Mouse (Mus musculus) hindlimb bud, embryonic 11.5 days (tissue): Measurements from ENCODE around the gene Abi1.
"Not testable (repeated sequence)": the region's sequence is repeated elsewhere in the genome, so short reads cannot be mapped to it uniquely, and the experiment has no call there.

Experiments used
- DNase-seq: peaks from one replicate; pipeline ENCODE4 v3.0.0-alpha.2; 2012; ENCODE audit warnings: low read depth, low spot score; ENCODE audit errors: extremely low spot score

Gene Abi1

DNA sequence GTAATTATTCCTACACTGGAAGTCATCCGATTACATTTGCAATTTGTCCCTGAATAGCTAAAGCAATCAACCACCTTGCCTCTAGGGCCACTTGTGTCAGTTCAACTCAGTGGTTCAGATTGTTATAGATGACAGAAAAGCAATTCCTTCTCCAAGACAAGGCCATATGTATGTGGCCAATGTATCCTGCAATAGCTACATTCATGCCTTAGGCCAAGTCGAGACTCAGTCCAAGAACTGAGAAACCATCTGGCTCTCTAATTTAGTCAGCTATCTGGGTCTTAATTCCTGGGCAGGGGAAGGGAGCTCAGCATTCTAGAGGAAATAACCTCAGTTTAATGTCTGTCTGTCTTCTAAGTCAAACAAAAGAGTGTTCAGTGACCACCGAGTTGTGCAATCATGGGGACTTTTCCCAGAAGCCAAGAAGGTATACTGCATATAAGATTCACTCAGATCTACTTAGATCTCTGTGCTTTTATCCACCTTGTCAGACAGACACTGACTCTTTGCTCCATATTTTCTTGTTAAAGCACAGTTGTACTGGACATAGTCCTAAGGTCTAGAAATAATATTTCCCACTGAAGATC is 62.6 kb downstream of the Abi1 start:
- DNase-seq = no peak

DNA sequence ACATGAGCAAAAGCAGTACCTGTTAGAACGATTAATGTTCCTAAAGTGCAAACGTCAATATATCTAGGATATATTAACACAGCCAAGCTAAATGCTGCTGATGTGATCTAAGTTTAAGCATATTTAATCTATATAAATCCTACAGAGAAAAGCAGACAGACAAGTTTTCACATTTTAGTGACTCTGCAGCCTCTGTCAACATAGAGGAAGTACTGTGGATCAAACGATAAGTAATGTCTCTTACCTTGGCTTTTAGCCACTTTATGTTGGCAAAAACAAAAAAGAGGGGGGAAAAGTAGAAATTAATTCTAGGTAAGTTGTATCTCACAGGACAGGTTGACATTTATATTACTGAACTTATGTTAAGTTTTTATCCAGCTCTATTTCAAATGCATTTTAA is 77.1 kb downstream of the Abi1 start:
- DNase-seq = no peak

DNA sequence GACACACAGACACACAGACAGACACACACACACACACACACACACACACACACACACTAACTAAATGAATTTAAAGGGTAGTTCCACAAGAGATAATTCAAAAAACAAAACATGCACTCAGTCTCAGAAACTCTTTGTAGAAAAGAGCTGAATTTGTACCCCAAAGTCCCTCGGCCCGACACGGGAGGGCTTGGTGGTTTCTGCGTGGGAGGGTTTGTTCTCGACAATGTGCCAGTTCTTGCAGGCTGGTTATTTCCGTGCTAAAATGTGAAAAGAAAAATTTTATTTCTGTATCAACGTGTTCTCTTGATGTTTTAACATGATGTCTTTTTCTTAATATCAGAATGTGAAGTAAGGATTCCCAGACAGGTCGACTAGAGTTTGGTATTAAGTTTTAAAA is 77.8 kb downstream of the Abi1 start:
- no peak for DNase-seq

DNA sequence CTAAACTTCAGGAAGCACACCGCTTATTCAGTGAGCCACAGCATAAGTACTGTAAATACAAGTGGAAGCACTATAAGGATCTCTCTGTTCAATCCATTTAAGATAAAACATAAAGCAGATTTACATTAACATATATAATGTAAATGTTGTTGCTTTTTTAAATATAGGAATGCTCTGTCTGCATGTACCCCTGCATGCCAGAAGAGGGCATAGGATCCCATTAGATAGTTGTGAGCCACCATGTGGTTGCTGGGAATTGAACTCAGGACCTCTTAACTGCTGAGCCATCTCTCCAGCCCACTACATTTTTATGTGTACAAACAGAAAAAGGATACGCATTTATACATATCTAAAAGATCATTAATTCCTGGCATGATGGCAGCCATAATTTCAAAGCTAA is 78.4 kb downstream of the Abi1 start:
- DNase-seq = no peak

DNA sequence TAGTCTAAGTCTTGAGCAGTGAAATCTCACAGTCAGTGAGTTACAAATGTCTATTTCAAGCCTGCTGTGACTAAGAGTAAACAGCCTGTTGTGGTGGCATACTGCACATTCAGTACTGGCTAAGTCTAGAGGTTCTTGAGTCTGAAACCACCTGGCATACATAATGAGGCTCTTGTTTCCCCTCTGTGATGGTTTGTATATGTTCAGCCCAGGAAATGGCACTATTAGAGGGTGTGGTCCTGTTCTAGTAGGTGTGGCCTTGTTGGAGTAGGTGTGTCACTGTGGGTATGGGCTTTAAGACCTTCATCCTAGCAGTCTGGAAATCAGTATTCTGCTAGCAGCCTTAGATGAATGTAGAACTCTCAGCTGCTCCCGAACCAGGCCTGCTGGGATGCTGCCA is 82.6 kb downstream of the Abi1 start:
- DNase-seq = no peak

GRCm38 (mm10) chr2:22955914-22956313 is 84.1 kb downstream of the Abi1 start:
- DNase-seq = no peak

GRCm38 (mm10) chr2:22954278-22954677 is 85.8 kb downstream of the Abi1 start:
- DNase-seq = no peak

GRCm38 (mm10) chr2:22949956-22950355 is 90.1 kb downstream of the Abi1 start:
- DNase-seq = no peak

- no peak for DNase-seq
Observed at GRCm38 (mm10) chr2:22933556-22933955, 106.5 kb downstream of the Abi1 start.

DNA sequence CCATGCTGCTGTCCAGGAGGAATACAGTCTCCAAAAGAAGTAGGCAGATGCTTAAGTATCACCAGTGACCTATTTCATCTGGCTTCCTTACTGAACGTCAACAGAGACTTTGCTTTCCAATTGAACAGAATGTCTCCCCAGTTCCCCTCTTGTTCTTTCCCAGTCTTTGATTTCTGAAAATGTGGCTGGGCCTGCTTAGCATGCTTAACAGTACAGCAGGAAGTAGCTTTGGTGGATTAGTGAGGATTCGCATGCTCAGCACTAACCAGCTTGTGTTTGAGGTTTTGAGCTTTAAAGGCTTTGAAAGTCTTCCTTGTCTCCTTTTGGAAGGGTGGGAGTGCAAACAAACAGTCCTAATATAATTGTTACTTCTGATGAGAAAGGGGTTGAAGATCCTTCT is 111.8 kb downstream of the Abi1 start:
- DNase-seq = no peak

GRCm38 (mm10) chr2:22925911-22926310 is 114.1 kb downstream of the Abi1 start:
- not testable (repeated sequence) for DNase-seq

DNA sequence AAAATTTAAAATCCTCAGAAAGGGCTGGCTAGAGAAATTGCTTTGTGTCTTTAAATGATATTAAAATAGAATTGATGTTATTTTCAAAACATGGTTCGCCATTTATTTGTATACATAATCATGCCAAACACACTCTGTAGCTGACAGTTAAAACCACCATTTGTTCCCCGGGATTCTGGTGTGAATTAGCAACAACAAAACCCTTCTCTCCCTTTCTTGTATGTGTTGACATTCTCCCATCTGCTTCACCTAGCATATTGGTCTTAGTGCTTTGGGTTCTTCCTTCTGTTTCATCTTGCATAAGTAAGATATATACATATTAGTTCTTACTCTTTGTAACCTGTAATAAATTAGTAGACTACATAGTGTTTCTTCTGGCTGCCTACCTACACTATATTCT is 121.4 kb downstream of the Abi1 start:
- DNase-seq = no peak

DNA sequence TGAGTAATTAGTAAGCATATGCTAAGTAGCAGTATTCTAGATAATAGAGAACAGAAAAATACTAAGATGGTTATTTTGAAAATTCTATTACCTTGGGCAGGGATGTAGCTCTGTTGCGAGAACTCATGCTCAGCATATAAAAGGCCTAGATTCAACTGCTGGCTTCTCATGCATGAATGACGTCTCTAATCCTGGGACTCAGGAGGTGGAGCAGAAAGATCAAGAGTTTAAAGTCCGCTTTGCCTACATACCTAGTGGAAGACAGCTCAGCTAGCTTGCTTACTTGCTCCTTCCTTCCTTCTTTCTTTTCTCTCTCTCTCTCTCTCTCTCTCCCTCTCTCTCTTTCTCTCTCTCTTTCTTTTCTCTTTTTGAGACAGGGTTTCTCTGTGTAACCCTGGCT is 125.6 kb downstream of the Abi1 start:
- DNase-seq = no peak

DNA sequence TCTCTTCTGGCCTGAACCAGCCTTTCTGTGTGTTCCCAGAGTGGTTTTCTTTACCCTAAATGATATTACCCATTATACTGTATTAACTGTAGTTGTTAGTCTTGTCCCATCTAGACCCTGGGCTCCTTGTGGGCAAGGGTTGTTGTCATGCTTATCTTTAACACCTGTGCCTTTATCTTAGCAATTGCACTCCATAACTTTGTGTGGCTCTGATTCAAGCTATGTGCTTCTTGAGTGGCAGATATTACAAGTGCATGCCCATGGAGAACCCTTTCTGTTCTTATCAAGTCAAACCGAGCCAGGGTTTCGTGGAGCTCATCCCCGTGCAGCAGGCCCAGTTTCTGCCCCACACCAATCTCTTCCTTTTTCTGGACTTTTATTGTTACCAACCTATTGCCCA is 136.1 kb downstream of the Abi1 start:
- DNase-seq = no peak

- DNase-seq = peak; percentile 60
Observed at GRCm38 (mm10) chr2:22895282-22896273, 144.5 kb downstream of the Abi1 start, which contains the start of gene Pdss1. Gene Pdss1, plus strand, starts transcription at chr2:22895522.

- no peak for DNase-seq
Observed at GRCm38 (mm10) chr2:22894932-22895281, 145.1 kb downstream of the Abi1 start.
